Mouse (Mus musculus): ENCODE measurements around the gene Ces1a.

- no peak for TF ChIP-seq CHD2 (IDR thresholded peaks at IDR 0.05; ENCODE audit: low read depth, low read length)
- no peak for TF ChIP-seq ZC3H11A (IDR thresholded peaks at IDR 0.05; ENCODE audit: borderline replicate concordance, low read depth, low read length)
- no peak for TF ChIP-seq MAFK (IDR thresholded peaks at IDR 0.05; ENCODE audit: insufficient read depth, low read depth, low read length)
- TF ChIP-seq HCFC1 (IDR thresholded peaks at IDR 0.05; ENCODE audit: borderline replicate concordance, insufficient read depth, low read length): no peak
These were observed 7.0 kb downstream of the Ces1a start for GRCm38 (mm10) chr8:93040776-93041567.
